Mouse (Mus musculus) embryonic fibroblast, embryonic 13.5 days (primary cell): ENCODE measurements around the gene Chad.

ENCODE experiments used
- CTCF ChIP-seq: IDR thresholded peaks from 2 replicates; pipeline ENCODE4 v1.5.1; 2011; ENCODE audit warnings: mild to moderate bottlenecking, control low read depth, low read length, moderate library complexity, borderline replicate concordance; ENCODE audit not compliant: insufficient read depth
- POLR2A ChIP-seq: IDR thresholded peaks from 2 replicates; pipeline ENCODE4 v1.6.1; 2011; ENCODE audit warnings: low read depth, mild to moderate bottlenecking, control low read depth, low read length, moderate library complexity

- TF ChIP-seq POLR2A: peak; percentile 49; the same call in 1 of the 2 replicates
- TF ChIP-seq CTCF: no peak
Observed at GRCm38 (mm10) chr11:94601321-94602281, 36.8 kb downstream of the Chad start, which contains the start of gene Acsf2.
